Mouse (Mus musculus) mesoderm, embryonic 11.5 days (tissue): ENCODE measurements around the gene Slc44a3.
A peak's percentile ranks its signal among the peaks of the same experiment; 100 is the strongest.

Source experiments
- DNase-seq: peaks from one replicate; pipeline ENCODE4 v3.0.0-alpha.2; 2012; ENCODE audit warnings: low read depth, low spot score

Gene Slc44a3

GRCm38 (mm10) chr3:121460473-121461193, 71.6 kb downstream of the Slc44a3 start:
- no peak for DNase-seq

- no peak for DNase-seq
Observed at GRCm38 (mm10) chr3:121458545-121459492, 73.4 kb downstream of the Slc44a3 start.

GRCm38 (mm10) chr3:121451404-121451803, 80.8 kb downstream of the Slc44a3 start:
- DNase-seq, result no peak

DNA sequence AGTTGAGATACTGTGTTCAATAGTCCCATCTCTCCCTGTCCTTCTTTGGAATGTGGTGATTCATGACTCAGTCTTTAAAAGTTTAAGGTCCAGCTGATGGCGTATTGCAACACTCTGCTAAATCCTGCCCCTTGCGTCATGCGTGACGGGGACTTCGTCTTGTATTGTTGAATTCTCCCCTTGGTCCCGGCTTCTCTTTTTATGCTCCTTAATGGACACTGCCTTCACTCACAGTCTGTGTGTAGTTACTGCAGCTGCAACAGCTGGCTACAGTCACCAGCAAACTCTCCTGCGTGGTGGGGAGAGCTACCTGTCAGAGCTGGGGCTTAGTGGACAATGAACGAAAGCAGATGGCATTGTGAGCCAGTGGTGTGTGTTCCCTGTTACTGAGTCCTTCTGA, 82.7 kb downstream of the Slc44a3 start:
- no peak for DNase-seq

- no peak for DNase-seq
Observed at GRCm38 (mm10) chr3:121448606-121449005, 83.6 kb downstream of the Slc44a3 start.

GRCm38 (mm10) chr3:121448029-121448468, 84.2 kb downstream of the Slc44a3 start:
- DNase-seq, result no peak

DNA sequence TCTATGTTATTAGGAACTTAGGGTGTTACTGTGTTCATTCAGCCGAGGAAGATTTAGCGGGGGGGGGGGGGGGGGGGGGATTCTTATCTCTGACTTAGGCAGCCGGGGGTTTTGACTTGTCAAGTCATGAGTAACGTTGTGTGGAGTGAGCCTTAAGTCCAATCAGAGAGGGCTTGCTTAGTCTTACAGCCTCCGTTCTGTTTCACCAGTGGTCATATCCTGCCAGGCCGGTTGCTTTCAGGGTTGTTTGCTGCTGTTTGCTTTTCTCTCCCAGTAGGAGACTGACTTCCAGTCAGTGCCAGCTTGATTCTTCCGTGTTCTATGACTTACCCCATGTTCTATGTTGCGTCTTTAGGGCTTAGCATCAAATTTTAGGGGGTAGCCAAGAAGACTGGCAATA, 85.8 kb downstream of the Slc44a3 start:
- DNase-seq, result no peak

GRCm38 (mm10) chr3:121444414-121444813, 87.8 kb downstream of the Slc44a3 start:
- no peak for DNase-seq

DNA sequence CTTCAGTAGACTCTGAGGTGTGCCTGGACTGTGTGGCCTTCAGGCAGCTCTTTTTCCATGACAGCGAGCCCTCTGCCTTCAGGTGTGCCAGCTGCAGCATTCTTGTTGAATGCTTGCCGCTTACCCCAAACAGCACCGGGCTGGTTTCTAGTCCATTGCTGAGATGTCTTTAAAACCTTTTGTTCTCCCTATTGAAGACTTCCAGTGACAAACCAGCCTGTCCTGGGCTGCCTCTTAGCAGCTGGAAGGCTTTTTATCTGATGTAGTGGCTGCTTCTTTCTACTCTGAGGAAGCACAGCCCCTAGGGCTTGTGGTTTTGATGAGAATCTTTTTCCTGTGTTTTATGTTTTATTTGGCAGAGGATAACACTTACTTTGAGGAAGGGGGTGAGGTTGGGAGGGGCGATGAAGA, 88.3 kb downstream of the Slc44a3 start:
- DNase-seq, result no peak

DNA sequence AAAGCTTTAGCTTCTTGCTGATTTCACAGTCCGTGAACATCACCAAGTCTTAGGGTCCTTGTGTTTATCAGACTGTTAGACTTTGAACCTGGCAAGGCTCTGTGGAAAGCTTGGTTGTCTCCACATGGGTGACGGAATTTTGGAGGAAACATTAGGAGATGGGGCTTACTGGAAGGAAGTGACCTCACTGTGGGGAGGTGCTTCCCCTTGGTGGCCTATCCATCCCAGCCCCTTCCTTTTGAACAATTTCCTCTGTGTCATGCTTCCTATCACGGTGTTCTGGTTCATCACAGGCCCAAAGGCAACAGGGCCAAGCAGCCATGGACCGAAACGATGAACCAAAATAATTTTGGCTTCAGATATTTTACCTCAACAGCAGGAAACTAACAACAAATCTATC, 89.9 kb downstream of the Slc44a3 start:
- no peak for DNase-seq

- no peak for DNase-seq
Observed at GRCm38 (mm10) chr3:121441504-121441903, 90.7 kb downstream of the Slc44a3 start.

DNA sequence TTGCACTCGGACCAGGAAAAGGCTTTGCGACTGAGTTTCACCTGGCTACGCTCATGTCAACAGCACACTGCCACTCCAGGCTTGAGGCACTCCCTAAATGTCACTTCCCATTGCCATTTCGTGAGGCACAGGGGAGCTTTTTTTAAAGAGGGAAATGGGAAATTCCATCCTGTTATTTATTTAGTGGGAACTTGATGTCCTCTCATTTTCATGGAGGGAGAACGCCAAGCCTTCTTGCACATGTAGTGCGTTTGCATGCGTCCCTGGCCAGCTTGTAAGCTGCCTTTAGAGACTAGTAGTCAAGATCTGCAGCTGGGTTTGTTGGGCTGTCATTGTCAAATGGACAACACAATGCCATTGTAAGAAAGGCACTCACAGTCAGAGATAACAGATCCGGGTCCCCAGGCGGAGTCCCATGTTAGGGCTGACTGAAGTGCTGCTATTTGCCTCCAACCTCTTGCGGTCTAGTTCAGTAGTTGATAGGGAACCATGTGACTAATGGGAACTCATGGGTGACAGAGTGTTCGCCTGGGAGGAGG, 92.5 kb downstream of the Slc44a3 start:
- no peak for DNase-seq

GRCm38 (mm10) chr3:121437996-121438395, 94.2 kb downstream of the Slc44a3 start:
- DNase-seq, result no peak

DNA sequence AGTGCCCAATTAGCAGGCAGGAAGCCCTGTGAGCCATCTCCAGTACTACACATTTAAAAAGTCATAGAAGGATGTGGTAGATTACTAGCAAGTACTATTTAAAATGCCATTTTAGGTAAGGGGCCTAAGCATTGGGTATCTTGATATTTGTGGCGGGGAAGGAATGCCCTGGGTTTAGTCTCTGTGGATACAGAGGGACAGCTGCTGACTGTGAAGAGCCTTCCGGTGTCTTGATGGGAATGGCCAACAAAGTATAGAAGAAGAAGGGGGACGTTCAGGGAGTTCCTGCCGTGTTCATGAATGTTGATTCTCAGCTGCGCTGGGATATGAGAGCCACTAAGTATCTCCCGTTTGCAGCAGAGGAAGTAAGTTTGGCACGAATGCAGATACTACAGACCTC, 95.1 kb downstream of the Slc44a3 start:
- no peak for DNase-seq

GRCm38 (mm10) chr3:121435296-121435695, 96.9 kb downstream of the Slc44a3 start:
- no peak for DNase-seq

- peak; percentile 77 for DNase-seq
Observed at GRCm38 (mm10) chr3:121433968-121434533, 98.2 kb downstream of the Slc44a3 start.

DNA sequence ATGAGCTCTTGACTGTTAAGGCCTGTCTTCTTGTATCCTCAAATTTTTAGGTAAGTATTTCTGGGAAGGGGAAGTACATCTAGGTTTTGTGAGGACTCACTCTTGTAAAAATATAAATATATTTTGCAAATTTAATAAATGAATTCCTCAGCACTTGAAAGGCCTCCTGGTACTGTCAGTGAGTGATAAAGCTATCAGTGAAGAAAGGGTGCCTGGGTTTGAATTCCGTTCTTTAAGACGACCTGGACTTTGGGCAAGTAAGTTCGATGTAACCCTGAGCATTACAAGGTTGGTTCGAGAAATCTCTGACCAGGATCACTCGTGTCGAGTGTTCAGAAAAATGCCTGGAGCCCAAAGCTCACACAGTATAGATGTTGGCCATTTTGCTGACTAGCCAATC, 98.8 kb downstream of the Slc44a3 start:
- no peak for DNase-seq

DNA sequence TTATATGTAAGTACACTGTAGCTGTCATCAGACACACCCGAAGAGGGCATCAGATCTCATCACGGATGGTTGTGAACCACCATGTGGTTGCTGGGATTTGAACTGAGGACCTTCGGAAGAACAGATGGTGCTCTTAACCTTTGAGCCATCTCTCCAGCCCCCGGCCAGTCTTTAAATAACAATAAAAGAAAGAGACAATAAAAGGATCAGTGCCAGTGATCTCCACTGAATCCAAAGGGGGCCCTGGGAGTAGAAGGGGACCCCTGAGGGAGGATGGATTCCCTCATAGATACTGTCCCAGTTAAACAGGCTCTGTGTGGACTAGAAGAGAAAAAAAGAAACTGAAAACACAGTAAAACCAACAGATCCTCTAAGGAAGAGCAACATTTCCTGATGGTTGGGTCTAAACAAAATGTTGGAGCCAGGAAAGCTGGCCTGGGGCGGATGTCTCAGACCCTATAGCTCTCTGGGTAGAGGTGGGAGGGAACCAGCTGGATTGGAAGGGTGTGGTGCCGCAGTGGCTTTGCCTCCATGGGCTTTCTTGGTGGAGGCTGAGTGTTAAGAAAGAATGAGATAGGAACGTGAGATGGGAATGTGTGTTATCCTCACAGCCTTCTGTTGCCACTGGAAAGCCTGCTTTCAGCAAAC, 101.8 kb downstream of the Slc44a3 start:
- DNase-seq, result no peak

DNA sequence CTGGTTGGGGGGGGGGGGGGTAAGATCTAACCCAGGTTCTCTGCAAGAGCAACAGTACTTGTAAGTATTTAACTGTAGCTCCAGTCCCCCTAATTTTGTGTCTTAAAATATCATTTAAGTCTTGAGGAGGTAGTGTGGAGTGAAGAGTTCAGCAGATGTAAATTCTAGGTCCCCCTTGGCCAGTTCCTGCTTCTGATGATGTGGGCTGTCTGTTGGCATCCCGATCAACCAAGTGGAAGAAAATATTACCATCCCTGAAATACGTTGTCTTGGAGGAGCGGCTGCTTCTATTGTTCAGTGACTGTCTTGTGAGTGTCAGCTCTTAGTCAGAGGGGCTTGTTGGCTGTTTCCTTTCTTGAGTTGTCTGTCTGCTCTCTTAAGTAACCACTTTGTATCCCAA, 102.7 kb downstream of the Slc44a3 start:
- no peak for DNase-seq

- no peak for DNase-seq
Observed at GRCm38 (mm10) chr3:121428696-121429259, 103.4 kb downstream of the Slc44a3 start.

- no peak for DNase-seq
Observed at GRCm38 (mm10) chr3:121428230-121428629, 104.0 kb downstream of the Slc44a3 start.
